Mouse (Mus musculus) ovary, postnatal 14 days (tissue): ENCODE data around the gene Cyb5rl.
A peak's percentile ranks its signal among the peaks of the same experiment; 100 is the strongest.

Source experiments
- DNase-seq: peaks from one replicate; pipeline ENCODE4 v3.0.0; 2022; ENCODE audit warnings: low spot score

Gene Cyb5rl

DNA sequence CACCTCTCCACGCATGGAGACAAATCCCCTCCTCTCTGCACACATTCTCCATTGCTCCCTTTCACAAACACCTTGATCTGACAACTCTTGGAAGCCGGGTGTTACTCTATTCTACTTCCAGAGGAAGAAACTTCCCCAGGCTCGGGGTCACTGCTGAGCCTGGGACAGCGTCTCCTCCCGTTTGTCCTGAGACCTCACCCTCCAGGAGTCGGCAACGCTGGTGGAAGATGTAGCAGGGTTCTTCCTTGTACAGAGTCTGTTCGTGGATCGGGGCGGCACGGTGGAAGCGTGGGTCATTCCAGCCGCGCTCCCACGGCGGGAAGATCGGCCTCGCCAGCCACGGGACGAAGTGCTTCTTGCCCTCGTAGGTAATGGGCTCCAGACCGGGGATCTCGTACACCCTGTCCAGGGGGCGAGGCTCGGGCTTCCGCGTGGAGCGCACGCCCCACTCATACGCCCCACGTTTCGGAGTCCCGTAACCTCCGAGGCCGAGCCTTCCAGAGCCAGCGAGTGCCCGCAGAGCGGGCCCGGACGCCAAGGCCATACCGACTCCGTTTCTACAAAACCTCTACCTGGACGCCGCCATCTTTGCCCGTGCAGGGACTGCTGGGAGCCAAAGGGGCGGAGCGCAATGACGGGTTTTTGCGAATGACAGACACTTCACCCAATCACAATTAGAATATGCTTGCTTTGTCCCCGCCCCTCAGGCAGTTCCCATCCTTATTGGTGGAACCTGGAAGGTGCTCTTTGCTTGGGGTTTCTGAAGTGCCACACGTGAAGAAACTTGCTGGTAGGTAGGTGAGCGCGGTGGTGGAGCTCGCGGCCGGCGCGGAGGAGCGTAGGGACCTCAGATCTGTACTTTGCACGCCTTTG lies at the start of gene Cyb5rl, which contains the start of gene Mrpl37:
Gene Cyb5rl, plus strand, starts transcription at position 737 of the 873 bp plus-strand sequence.
Gene Mrpl37, minus strand, starts transcription at position 617 of the 873 bp plus-strand sequence.
- peak; percentile 98 for DNase-seq

GRCm38 (mm10) chr4:107017257-107017656 lies 49.5 kb upstream of the Cyb5rl start:
- DNase-seq, result no peak

GRCm38 (mm10) chr4:107018521-107018920 lies 48.3 kb upstream of the Cyb5rl start:
- no peak for DNase-seq

- DNase-seq, result no peak
These were observed 47.8 kb upstream of the Cyb5rl start for GRCm38 (mm10) chr4:107019027-107019426.

GRCm38 (mm10) chr4:107020287-107021000 lies 46.3 kb upstream of the Cyb5rl start:
- no peak for DNase-seq

DNA sequence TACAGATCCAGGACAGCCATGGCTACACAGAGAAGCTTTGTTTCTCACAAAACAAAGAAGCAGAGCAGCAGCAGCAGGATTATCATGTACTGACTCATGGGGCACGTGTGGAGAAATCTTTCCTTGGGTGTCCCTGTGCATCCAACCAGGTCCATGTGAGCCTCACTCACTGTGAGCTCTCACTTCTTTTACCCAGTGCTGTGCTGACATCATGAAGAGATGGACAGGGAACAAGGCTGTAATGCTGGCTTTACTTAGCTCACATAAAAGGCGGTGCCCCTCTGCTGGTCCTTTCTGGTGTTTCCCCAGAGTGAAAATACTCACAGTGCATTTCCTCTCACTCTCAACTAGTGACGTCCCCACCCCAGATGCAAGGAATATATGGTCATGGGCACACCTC lies 45.3 kb upstream of the Cyb5rl start:
- DNase-seq, result no peak

GRCm38 (mm10) chr4:107024899-107025298 lies 41.9 kb upstream of the Cyb5rl start:
- DNase-seq, result no peak

- no peak for DNase-seq
These were observed 41.4 kb upstream of the Cyb5rl start for GRCm38 (mm10) chr4:107025369-107025768.

GRCm38 (mm10) chr4:107026451-107026850 lies 40.3 kb upstream of the Cyb5rl start:
- DNase-seq, result no peak

DNA sequence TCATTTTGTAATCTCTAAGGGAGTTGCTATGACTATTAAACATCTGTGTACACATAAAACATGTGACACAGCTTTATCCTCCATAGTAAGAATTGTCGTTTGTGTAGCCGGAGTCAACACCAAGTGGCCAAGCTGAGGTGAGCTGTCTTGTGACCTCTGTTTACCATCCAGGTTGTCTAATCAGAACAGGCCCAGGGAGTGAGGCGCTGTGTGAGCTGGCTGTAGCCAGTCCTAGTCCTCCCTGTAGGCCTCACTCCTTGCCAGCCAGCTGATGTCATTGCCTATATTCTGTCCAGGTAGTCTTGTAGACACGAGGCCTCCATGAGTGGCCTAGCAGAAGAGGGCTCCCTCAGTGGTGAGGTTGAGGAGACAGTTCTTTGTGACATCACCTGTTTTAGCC lies 31.1 kb upstream of the Cyb5rl start:
- no peak for DNase-seq

DNA sequence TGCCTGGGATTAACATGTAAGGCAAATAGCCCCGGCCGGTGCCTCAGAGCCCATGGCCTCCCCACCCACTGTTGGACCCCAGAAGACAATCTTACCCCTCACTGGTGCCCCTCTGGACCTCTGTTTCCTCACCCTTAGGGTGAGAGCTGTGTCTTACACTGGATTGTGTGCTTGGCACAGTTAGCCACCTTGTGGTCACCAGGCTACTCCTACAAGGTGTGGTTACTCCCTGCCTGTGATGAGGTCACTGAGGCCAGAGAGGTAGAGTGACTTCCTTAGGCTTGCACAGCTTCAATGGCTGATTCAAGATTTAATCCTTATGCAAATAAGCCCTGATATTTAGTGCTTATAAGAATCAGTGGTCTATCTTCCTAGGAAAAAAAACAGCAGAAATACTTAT lies 29.8 kb upstream of the Cyb5rl start:
- DNase-seq, result no peak

GRCm38 (mm10) chr4:107038303-107038702 lies 28.5 kb upstream of the Cyb5rl start:
- DNase-seq, result no peak

GRCm38 (mm10) chr4:107039270-107039669 lies 27.5 kb upstream of the Cyb5rl start:
- no peak for DNase-seq

DNA sequence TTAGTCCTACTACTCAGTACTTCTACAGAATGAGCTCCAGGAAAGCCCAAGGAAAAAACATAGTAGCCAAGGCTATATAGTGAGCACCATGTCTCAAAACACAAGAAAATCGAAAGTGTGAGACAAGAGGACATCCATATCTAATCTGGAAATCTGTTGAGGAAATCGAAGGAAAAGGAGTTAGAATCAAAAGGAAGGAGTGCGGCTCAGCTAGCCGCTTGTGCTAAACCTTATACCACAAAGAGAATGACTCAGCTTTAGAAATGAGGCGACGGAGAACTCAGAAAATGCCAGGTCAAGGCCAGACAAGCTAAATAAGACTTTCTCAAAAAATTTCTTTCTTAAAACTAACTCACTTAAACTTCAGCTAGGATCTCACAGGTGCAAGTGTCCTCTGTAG lies 24.5 kb upstream of the Cyb5rl start:
- DNase-seq, result no peak

- DNase-seq, result no peak
These were observed 21.6 kb upstream of the Cyb5rl start for GRCm38 (mm10) chr4:107045188-107045587.

DNA sequence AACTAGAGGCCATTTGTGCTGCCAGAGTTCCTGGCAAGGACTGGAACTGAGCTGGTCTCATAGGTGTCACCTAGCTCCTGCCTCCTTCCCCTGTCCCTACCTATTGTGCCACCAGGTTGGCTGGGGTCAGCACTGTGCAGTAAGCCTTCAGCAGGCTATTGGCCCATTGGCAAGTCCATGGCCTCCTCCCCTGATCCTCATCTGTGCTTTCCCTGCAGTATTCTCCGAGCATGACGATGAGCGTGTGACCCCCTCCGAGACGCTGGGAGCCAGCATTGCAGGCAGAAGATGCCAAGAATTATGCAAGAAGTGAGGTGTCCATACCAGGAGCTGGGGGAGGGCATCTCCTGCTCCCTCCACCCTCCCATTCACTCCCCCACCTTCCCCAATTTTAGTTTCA lies 19.0 kb upstream of the Cyb5rl start:
- peak; percentile 13 for DNase-seq

DNA sequence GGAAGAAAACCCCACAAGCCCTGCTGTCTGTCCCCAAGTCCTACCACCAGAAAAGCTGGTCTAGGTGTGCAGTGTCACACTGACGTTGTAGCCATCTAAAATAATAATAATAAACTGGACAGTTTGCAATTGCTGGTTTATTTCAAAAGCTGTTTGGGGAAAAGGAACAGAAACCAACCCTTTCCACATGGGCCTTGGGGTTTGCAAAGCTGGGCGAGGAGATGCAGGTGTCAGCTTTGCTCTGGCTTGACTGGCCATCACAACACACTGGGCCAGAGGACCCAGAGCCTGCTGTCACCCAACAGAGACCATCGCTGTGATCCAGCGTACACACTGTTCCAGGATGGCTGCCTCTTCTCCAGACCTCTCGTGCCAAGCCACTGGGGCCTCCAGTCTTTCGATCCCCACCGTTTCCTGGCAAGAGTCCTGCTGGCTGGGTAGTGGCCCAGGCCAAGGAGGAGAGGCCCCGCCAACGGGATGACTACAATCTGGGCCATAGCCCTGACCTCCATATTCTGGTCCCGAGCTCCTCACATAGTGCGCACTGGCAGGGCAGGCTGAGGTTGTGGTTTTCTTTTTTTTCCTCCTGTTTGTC lies 18.1 kb upstream of the Cyb5rl start:
- DNase-seq, result peak; percentile 23

DNA sequence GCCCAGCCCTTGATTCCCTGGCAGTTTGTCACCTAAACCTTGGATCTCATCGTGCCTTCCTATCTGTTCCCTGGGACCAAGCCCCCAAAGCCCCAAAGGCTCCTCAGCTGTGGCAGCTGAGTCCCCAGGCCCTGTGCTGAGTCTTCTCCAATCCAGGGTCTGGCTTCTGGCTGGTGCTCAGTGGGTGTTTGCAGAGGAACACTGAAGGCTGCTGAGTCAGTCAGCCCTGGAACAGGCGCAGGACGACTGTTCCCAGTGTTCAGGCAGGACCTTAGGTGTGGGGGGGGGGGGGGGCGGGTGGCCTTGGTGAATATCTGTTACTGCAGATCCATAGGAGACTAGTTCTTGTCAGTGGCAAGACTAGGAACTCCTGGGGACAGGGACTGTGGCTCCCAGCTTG lies 14.9 kb upstream of the Cyb5rl start:
- DNase-seq, result no peak

DNA sequence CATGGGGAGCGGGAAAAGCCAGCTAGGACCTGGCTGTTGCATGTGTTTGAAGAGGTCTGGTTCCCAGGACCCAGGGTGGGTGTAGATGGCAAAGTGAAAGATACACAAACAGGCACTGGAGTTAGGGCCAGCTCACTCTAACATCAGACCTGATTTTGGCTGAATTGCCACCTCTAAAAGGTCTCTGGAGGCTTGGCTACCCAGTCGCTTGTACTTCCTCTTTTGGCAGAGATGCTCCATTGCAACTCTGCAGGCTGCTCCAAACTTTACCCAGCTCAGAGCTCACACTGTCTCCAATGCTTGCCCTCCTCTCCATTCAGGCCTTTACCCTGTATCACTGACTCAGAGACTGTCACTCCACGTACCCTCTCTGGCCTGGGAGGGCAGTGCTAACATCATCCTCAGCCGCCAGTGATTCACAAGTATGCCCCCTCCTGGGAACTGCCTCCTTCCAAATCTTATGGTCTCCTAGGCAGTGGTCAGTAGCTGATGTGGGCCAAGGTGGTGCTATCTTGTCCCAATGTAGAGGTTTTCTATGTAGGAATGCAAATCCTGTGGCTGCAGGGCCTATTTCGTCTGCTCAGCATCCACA lies 13.7 kb upstream of the Cyb5rl start:
- DNase-seq, result no peak

GRCm38 (mm10) chr4:107056088-107056487 lies 10.7 kb upstream of the Cyb5rl start:
- no peak for DNase-seq

DNA sequence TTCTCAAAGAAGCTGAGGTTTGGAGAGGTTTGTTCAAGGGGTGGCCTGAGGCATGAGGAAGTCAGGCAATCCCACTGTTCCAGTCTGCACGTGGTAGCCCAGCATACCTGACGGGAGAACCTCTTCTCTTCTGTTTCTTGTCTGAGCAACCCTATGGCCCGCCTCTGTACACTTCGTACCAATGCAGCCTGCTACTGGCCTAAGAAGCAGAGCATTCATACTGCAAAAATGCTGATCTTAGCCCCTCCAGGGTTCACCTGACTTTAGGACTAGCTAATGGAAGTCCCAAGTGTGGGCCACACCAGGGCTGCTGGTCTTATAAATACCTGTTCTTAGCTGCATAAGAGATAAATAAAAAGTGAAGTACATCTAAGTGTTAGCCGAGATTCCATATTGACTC lies 8.4 kb upstream of the Cyb5rl start:
- no peak for DNase-seq

DNA sequence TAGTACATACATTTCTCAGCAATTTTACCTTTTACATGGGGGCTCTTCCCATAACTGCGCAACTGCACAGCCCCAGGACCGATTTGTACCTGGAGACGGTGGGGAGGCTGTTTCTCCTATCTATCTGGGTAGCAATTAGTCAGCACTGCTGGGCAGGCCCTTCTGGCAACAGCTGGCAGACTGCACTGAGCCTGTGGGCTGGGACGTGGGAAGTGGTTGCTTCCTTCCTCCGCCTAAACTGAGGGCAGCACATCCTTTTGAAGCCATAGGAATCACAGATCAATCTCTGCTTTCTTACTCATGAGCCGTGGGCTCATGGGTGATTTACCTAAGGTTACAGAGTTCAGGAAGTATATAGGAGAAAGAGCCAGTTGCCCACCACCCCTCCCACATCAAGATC lies 8.0 kb upstream of the Cyb5rl start:
- DNase-seq, result no peak
